Mouse (Mus musculus) heart, adult 2 months (tissue): ENCODE measurements at regions not wholly inside any gene's neighbourhood (a gene's known extent, or its start where the extent isn't known, plus 50 kb on each side); places are given as distances from the start of the nearest gene placed in this dataset.

Experiments used
- DNase-seq, 2 experiments: peaks; one replicate each; pipeline ENCODE4 v3.0.0; 2021
- H3K27ac ChIP-seq: fragments of 200-600 bp; 2 replicates; pipeline ENCODE4 v1.8.1; 2022
- H3K27me3 ChIP-seq: fragments of 200-500 bp; 2 replicates; pipeline ENCODE4 v1.6.1; 2012; ENCODE audit warnings: mild to moderate bottlenecking, low read length, inconsistent platforms, mixed read lengths; ENCODE audit not compliant: control insufficient read depth, insufficient read depth
- H3K36me3 ChIP-seq: fragments of 200-500 bp; 2 replicates; pipeline ENCODE4 v1.6.1; 2012; ENCODE audit warnings: low read length, inconsistent platforms; ENCODE audit not compliant: control insufficient read depth, insufficient read depth
- H3K4me1 ChIP-seq: fragments of 200-500 bp; 2 replicates; pipeline ENCODE4 v1.6.1; 2011; ENCODE audit warnings: low read length; ENCODE audit not compliant: control insufficient read depth, insufficient read depth
- H3K4me3 ChIP-seq: fragments of 200-600 bp; 2 replicates; pipeline ENCODE4 v1.8.1; 2022
- H3K79me2 ChIP-seq: fragments of 200-500 bp; replicated peaks from 2 replicates; pipeline ENCODE4 v1.6.1; 2012; ENCODE audit warnings: mild to moderate bottlenecking, inconsistent platforms, low read length, moderate library complexity, mixed read lengths; ENCODE audit not compliant: control insufficient read depth, insufficient read depth
- H3K9ac ChIP-seq: fragments of 200-500 bp; 2 replicates; pipeline ENCODE4 v1.6.1; 2012; ENCODE audit warnings: low read depth, mild to moderate bottlenecking, control low read depth, inconsistent platforms, low read length, mixed read lengths
- CTCF ChIP-seq: fragments of 200-600 bp; IDR thresholded peaks from 2 replicates; pipeline ENCODE4 v1.8.1; 2022; ENCODE audit warnings: antibody characterized with exemption, mild to moderate bottlenecking, moderate library complexity
- EP300 ChIP-seq: fragments of 200-500 bp; IDR thresholded peaks from 2 replicates; pipeline ENCODE4 v1.6.1; 2011; ENCODE audit warnings: low read depth, low read length, control low read depth; ENCODE audit not compliant: insufficient read depth
- POLR2A ChIP-seq: fragments of 200-500 bp; IDR thresholded peaks from 2 replicates; pipeline ENCODE4 v1.6.1; 2011; ENCODE audit warnings: mild to moderate bottlenecking, low read depth, low read length, control low read depth; ENCODE audit not compliant: insufficient read depth
- WGBS: fragments of 180-500 bp; shearing (Covaris S2); methylation state at CpG from one replicate; pipeline ENCODE4 v1.1.7; 2018; 5-methylcytosine and 5-hydroxymethylcytosine counted together
- intact Hi-C: fragments of 180-260 bp; cut with DNase I; formaldehyde crosslinking; loops from one replicate; pipeline ENCODE4 v1.15.1; 2025

DNA sequence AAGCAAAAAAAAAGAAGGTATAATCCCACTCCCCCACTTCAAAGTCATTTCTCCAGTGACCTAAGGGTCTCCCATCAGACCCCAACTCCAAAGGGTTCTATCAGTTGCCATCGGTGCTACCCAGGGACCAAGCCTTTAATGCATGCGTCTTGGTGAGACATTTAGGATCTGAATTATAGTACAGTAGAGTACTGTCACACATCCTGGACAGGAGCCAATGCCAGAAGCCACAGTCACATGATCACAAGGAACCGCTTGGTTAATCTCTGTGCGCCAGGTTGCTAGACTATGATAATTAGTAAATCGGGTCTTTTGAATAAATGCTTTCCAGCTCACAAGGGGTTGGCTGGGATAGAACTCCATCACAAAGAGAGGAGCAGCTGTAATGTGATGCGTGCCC, 60.9 kb upstream of the Sfrp2 start:
- H3K4me1 ChIP-seq, result no peaks in the 10 kb centered on the region
- H3K9ac ChIP-seq, result no peak overlapping the region
- no peak overlapping the region for H3K4me3 ChIP-seq
- WGBS, result 94% methylated on average over 6 of the region's 6 CpGs
- no peak overlapping the region; the same call in 1 of the 2 replicates for H3K27ac ChIP-seq
- H3K36me3 ChIP-seq, result no peaks in the 10 kb centered on the region
- no peak for TF ChIP-seq CTCF
- TF ChIP-seq EP300, result no peak
- no peak for TF ChIP-seq POLR2A
- no peak for DNase-seq
- no peaks in the 10 kb centered on the region for H3K27me3 ChIP-seq
- intact Hi-C loops, result no loop called here
- H3K79me2 ChIP-seq, result no peaks in the 10 kb centered on the region

GRCm38 (mm10) chr3:83706531-83707243, 59.4 kb upstream of the Sfrp2 start:
- no peaks in the 10 kb centered on the region for H3K36me3 ChIP-seq
- peak in 1 of 2 experiments; percentile 22 for DNase-seq
- TF ChIP-seq EP300, result no peak
- no peak for TF ChIP-seq POLR2A
- TF ChIP-seq CTCF, result peak; percentile 43
- H3K27me3 ChIP-seq, result no peaks in the 10 kb centered on the region
- H3K27ac ChIP-seq, result no peak overlapping the region
- H3K79me2 ChIP-seq, result no peaks in the 10 kb centered on the region
- no peak overlapping the region for H3K4me3 ChIP-seq
- intact Hi-C loops, result no loop called here
- no peaks in the 10 kb centered on the region for H3K4me1 ChIP-seq
- no peak overlapping the region for H3K9ac ChIP-seq
- WGBS, result 34% methylated on average over 13 of the region's 13 CpGs

GRCm38 (mm10) chr3:83707278-83707677, 58.8 kb upstream of the Sfrp2 start:
- 87% methylated on average over 7 of the region's 7 CpGs for WGBS
- H3K9ac ChIP-seq, result no peak overlapping the region
- no peak overlapping the region for H3K27ac ChIP-seq
- H3K36me3 ChIP-seq, result no peaks in the 10 kb centered on the region
- H3K79me2 ChIP-seq, result no peaks in the 10 kb centered on the region
- no peaks in the 10 kb centered on the region for H3K27me3 ChIP-seq
- DNase-seq, result no peak
- H3K4me3 ChIP-seq, result no peak overlapping the region
- no peaks in the 10 kb centered on the region for H3K4me1 ChIP-seq
- intact Hi-C loops, result no loop called here
- TF ChIP-seq CTCF, result no peak
- no peak for TF ChIP-seq EP300
- no peak for TF ChIP-seq POLR2A

DNA sequence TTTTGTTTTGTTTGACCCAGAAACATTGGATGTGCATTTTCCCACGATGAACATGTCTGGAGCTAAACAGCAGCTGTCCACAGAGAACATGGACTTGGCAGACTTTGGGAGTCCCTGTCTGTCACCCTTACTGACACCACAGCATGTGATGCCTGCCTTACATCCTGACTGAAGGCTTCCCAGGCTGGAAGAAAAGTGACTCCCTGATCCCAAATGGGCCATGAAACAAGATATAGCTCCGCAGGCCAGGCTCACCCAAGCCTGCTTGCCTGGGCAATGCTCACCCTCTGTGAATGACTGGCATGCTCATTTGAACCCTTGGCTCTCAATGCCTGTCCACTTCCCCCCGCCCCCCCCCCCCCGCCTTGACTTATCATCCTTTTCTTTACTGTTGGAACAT, 57.1 kb upstream of the Sfrp2 start:
- Histone ChIP-seq H3K27me3 (no peaks in the 10 kb centered on the region), H3K36me3 (no peaks in the 10 kb centered on the region), H3K4me1 (no peaks in the 10 kb centered on the region), H3K27ac (no peak overlapping the region), H3K9ac (no peak overlapping the region), H3K79me2 (no peaks in the 10 kb centered on the region), H3K4me3 (no peak overlapping the region)
- WGBS, result 50% methylated on average over 3 of the region's 4 CpGs
- DNase-seq, result peak in 1 of 2 experiments; percentile 14
- intact Hi-C loops, result no loop called here
- TF ChIP-seq EP300, result no peak
- TF ChIP-seq CTCF, result no peak
- TF ChIP-seq POLR2A, result no peak

DNA sequence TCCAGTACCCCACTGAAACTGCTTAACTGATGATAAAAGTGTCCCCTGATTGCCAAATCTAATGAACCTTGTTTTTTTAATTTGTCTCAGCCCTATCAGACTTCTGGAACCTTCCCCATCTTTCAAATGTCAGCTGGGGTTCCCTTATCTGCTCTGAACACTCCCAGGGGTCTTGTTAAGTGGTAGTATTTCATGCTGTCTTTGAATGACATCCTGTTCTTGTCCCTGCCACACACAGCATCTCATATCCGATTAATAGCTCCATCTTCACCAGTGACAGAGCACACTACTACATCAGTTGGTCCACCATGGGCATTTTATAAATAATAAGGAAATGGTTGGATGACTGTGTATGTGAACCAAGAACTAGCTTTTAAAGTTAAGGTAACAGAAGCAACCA, 56.6 kb upstream of the Sfrp2 start:
- H3K79me2 ChIP-seq, result no peaks in the 10 kb centered on the region
- H3K27ac ChIP-seq, result no peak overlapping the region
- no peaks in the 10 kb centered on the region for H3K27me3 ChIP-seq
- no peak for TF ChIP-seq POLR2A
- no peak for TF ChIP-seq EP300
- TF ChIP-seq CTCF, result no peak
- intact Hi-C loops, result no loop called here
- H3K4me3 ChIP-seq, result no peak overlapping the region
- H3K36me3 ChIP-seq, result no peaks in the 10 kb centered on the region
- no peaks in the 10 kb centered on the region for H3K4me1 ChIP-seq
- DNase-seq, result no peak
- WGBS, result 39% methylated on average over 1 of the region's 1 CpGs
- no peak overlapping the region for H3K9ac ChIP-seq

DNA sequence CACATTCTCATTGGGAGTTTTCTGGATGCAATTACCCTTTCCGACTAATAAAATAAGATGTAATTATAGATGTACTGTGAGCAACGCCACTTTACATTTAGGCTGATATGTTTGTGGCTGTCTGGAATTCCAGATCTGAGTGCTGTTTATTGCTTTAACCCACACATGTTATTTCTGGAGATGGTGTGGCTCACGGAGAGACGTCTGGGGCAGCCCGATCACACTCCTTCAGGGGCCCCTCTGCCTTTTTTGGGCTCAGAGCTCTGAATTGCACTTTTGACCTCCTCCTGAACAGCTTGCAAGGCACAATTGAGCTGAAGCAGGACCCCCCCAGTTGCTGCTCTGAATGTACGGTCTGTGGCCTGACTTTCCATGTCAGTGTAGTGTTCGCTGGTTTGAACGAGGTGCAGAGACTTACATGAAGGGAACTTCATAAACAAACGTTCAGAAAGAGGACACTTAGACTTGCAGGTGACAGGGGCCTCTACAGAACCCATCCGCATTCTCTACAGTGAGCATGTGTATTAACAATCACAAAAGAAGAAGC, 55.1 kb upstream of the Sfrp2 start:
- H3K9ac ChIP-seq, result no peak overlapping the region

More for the DNA sequence above, 55.1 kb upstream of the Sfrp2 start:
- H3K4me3 ChIP-seq, result no peak overlapping the region
- TF ChIP-seq EP300 (no peak), POLR2A (no peak), CTCF (no peak)
- H3K27ac ChIP-seq, result no peak overlapping the region
- intact Hi-C loops, result no loop called here
- no peaks in the 10 kb centered on the region for H3K36me3 ChIP-seq
- H3K79me2 ChIP-seq, result no peaks in the 10 kb centered on the region
- no peak for DNase-seq
- no peaks in the 10 kb centered on the region for H3K4me1 ChIP-seq
- no peaks in the 10 kb centered on the region for H3K27me3 ChIP-seq
- 71% methylated on average over 10 of the region's 10 CpGs for WGBS
